Mouse (Mus musculus): Measurements from ENCODE around the gene Tunar. TPM values are rescaled to one million over a fixed set of nuclear protein-coding genes. Genes with fewer than 3 reads are reported as not detected.

Tunar gene
- polyA plus RNA-seq, 1 experiment from 2014 or later: not detected

- no peak overlapping the region for H3K27ac ChIP-seq (replicated peaks in 1 of 2; ENCODE audit: control insufficient read depth in 1 of 2, insufficient read depth in 1 of 2, low read depth in 2 of 2, low read length in 2 of 2)
- WGBS: 52% methylated on average over 5 of the region's 5 CpGs
- ATAC-seq (ENCODE audit: insufficient number of reproducible peaks, insufficient read depth, low FRiP score, low read depth): no peak
- H3K4me3 ChIP-seq (ENCODE audit: control insufficient read depth in 1 of 2, insufficient read depth in 1 of 2, low read depth in 1 of 2, low read length in 2 of 2): no peak overlapping the region
- H3K9me3 ChIP-seq (ENCODE audit: control insufficient read depth, low read length): no peaks in the 10 kb centered on the region
- H3K4me1 ChIP-seq (ENCODE audit: control insufficient read depth in 2 of 2, insufficient read depth in 2 of 2, low read length in 2 of 2): no peaks in the 10 kb centered on the region
- H3K36me3 ChIP-seq (ENCODE audit: control insufficient read depth, insufficient read depth, low read length): no peaks in the 10 kb centered on the region
- H3K9ac ChIP-seq (ENCODE audit: low read length): no peak overlapping the region
- peaks cover 34% of the 10 kb centered on the region for H3K27me3 ChIP-seq (ENCODE audit: control insufficient read depth, insufficient read depth, low read length)
- H3K4me2 ChIP-seq (ENCODE audit: low read length): no peak overlapping the region
Measured at GRCm38 (mm10) chr12:105398172-105398571, 64.5 kb downstream of the Tunar start.

DNA sequence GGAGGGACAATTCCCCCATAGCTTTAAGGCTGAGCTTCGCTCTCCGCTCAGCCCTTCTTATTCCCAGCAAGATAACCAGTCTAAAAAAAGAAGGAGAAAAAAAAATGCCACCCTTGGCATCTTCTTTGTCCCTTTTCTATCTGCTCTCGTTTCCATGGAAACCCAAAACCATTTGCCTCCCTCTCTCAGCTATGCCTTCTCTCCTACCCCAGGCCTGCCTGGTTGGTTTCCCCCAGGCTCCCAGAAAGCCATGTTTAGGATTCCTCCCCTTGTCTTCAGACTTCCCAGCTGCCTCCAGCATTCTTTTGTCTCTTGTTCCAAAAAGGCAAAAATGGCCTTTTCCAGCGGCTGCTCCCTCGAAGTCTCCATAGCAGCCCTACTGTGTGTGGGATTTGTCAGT, 70.1 kb downstream of the Tunar start:
- no peaks in the 10 kb centered on the region for H3K9me3 ChIP-seq (ENCODE audit: control insufficient read depth, low read length)
- WGBS: 73% methylated on average over 5 of the region's 5 CpGs

DNA sequence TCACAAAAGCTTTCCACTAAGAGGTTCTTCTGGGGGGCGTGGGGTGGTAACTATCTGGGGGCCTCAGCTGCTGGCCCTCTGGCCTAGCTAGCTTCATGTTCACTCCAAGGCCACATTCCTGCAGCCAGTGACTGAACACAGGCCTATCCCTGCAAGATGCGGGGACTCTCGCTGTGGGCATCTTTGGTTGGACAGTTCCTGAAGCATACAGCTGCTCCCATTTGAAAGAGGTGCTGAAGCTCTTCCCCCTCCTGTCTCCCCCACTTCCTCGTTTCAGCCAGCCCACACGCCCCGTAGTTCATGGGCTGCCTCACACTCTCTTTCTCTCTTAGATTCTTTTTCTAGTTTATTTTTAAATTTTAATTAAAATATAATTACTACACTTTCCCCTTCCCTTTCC, 72.3 kb downstream of the Tunar start:
- Histone ChIP-seq H3K9ac (ENCODE audit: low read length) (no peak overlapping the region), H3K4me3 (ENCODE audit: control insufficient read depth in 1 of 2, insufficient read depth in 1 of 2, low read depth in 1 of 2, low read length in 2 of 2) (no peak overlapping the region)

More for the DNA sequence above, 70.1 kb downstream of the Tunar start:
- no peak overlapping the region for H3K9ac ChIP-seq (ENCODE audit: low read length)
- no peaks in the 10 kb centered on the region for H3K4me1 ChIP-seq (ENCODE audit: control insufficient read depth in 2 of 2, insufficient read depth in 2 of 2, low read length in 2 of 2)
- H3K36me3 ChIP-seq (ENCODE audit: control insufficient read depth, insufficient read depth, low read length): no peaks in the 10 kb centered on the region
- no peaks in the 10 kb centered on the region for H3K27me3 ChIP-seq (ENCODE audit: control insufficient read depth, insufficient read depth, low read length)
- H3K4me2 ChIP-seq (ENCODE audit: low read length): no peak overlapping the region
- ATAC-seq (ENCODE audit: insufficient number of reproducible peaks, insufficient read depth, low FRiP score, low read depth): no peak
- no peak overlapping the region for H3K27ac ChIP-seq (replicated peaks in 1 of 2; ENCODE audit: control insufficient read depth in 1 of 2, insufficient read depth in 1 of 2, low read depth in 2 of 2, low read length in 2 of 2)
- no peak overlapping the region for H3K4me3 ChIP-seq (ENCODE audit: control insufficient read depth in 1 of 2, insufficient read depth in 1 of 2, low read depth in 1 of 2, low read length in 2 of 2)

DNA sequence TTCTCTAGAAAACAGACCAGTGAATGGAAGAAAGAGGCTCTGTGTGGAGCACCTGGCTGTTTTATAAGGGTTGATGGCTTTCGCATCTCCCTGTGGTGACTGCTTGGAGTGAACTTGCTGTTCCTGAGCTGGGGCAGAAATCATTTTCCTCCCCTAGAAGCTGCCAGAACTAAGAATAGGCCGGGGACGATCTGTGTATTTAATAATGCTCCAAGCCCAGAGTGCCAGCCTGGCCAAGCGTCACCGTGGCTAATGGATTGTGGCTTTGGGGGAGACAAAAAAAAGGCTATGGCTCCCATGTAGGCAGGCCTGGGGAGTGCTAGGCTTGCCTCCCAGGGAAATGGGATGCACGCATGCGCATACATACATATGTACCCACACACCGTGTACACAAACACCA, 80.2 kb downstream of the Tunar start:
- WGBS: 89% methylated on average over 8 of the region's 8 CpGs
- H3K4me3 ChIP-seq (ENCODE audit: control insufficient read depth in 1 of 2, insufficient read depth in 1 of 2, low read depth in 1 of 2, low read length in 2 of 2): no peak overlapping the region
- H3K9me3 ChIP-seq (ENCODE audit: control insufficient read depth, low read length): peaks cover 5% of the 10 kb centered on the region; the same call in 1 of the 2 replicates
- no peak for ATAC-seq (ENCODE audit: insufficient number of reproducible peaks, insufficient read depth, low FRiP score, low read depth)
- no peak overlapping the region for H3K4me2 ChIP-seq (ENCODE audit: low read length)
- no peaks in the 10 kb centered on the region for H3K4me1 ChIP-seq (ENCODE audit: control insufficient read depth in 2 of 2, insufficient read depth in 2 of 2, low read length in 2 of 2)
- H3K27ac ChIP-seq (replicated peaks in 1 of 2; ENCODE audit: control insufficient read depth in 1 of 2, insufficient read depth in 1 of 2, low read depth in 2 of 2, low read length in 2 of 2): no peak overlapping the region
- no peak overlapping the region for H3K9ac ChIP-seq (ENCODE audit: low read length)
- no peaks in the 10 kb centered on the region; the same call in 1 of the 2 replicates for H3K27me3 ChIP-seq (ENCODE audit: control insufficient read depth, insufficient read depth, low read length)
- H3K36me3 ChIP-seq (ENCODE audit: control insufficient read depth, insufficient read depth, low read length): no peaks in the 10 kb centered on the region

More for the DNA sequence above, 72.3 kb downstream of the Tunar start:
- Histone ChIP-seq H3K4me2 (ENCODE audit: low read length) (no peak overlapping the region), H3K36me3 (ENCODE audit: control insufficient read depth, insufficient read depth, low read length) (no peaks in the 10 kb centered on the region), H3K27ac (replicated peaks in 1 of 2; ENCODE audit: control insufficient read depth in 1 of 2, insufficient read depth in 1 of 2, low read depth in 2 of 2, low read length in 2 of 2) (no peak overlapping the region), H3K27me3 (ENCODE audit: control insufficient read depth, insufficient read depth, low read length) (no peaks in the 10 kb centered on the region), H3K9me3 (ENCODE audit: control insufficient read depth, low read length) (peaks cover 3% of the 10 kb centered on the region; the same call in 1 of the 2 replicates), H3K4me1 (ENCODE audit: control insufficient read depth in 2 of 2, insufficient read depth in 2 of 2, low read length in 2 of 2) (no peaks in the 10 kb centered on the region)
- no peak for ATAC-seq (ENCODE audit: insufficient number of reproducible peaks, insufficient read depth, low FRiP score, low read depth)
- WGBS: 49% methylated on average over 6 of the region's 6 CpGs

DNA sequence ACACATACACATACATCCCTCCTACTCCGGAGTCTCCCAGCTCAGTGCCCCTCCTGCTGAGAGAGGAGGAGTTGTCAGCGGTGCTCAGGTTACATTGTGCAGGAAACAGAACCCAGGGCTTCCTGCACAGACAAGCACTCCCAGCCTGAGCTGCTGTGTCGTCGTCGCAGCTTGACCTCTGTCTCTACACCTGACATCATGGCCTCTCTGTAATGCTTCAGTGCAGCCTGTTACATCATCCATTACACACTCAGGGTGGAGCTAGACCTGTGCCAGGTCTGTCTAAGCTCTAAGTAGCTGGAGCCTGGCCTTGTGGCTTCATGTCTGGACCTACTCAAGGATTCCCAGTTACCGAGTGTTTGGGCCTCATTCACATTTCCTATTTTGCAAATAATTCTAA, 86.8 kb downstream of the Tunar start:
- Histone ChIP-seq H3K27me3 (ENCODE audit: control insufficient read depth, insufficient read depth, low read length) (no peaks in the 10 kb centered on the region; the same call in 1 of the 2 replicates), H3K4me3 (ENCODE audit: control insufficient read depth in 1 of 2, insufficient read depth in 1 of 2, low read depth in 1 of 2, low read length in 2 of 2) (no peak overlapping the region), H3K36me3 (ENCODE audit: control insufficient read depth, insufficient read depth, low read length) (no peaks in the 10 kb centered on the region), H3K27ac (replicated peaks in 1 of 2; ENCODE audit: control insufficient read depth in 1 of 2, insufficient read depth in 1 of 2, low read depth in 2 of 2, low read length in 2 of 2) (no peak overlapping the region), H3K9ac (ENCODE audit: low read length) (no peak overlapping the region), H3K9me3 (ENCODE audit: control insufficient read depth, low read length) (no peaks in the 10 kb centered on the region), H3K4me1 (ENCODE audit: control insufficient read depth in 2 of 2, insufficient read depth in 2 of 2, low read length in 2 of 2) (no peaks in the 10 kb centered on the region), H3K4me2 (ENCODE audit: low read length) (no peak overlapping the region)
- WGBS: 41% methylated on average over 6 of the region's 6 CpGs
- ATAC-seq (ENCODE audit: insufficient number of reproducible peaks, insufficient read depth, low FRiP score, low read depth): no peak

- WGBS: 49% methylated on average over 7 of the region's 7 CpGs
- no peak for ATAC-seq (ENCODE audit: insufficient number of reproducible peaks, insufficient read depth, low FRiP score, low read depth)
- Histone ChIP-seq H3K9me3 (ENCODE audit: control insufficient read depth, low read length) (no peaks in the 10 kb centered on the region), H3K4me1 (ENCODE audit: control insufficient read depth in 2 of 2, insufficient read depth in 2 of 2, low read length in 2 of 2) (no peaks in the 10 kb centered on the region), H3K4me2 (ENCODE audit: low read length) (no peak overlapping the region), H3K27me3 (ENCODE audit: control insufficient read depth, insufficient read depth, low read length) (peaks cover 7% of the 10 kb centered on the region; the same call in 1 of the 2 replicates), H3K27ac (replicated peaks in 1 of 2; ENCODE audit: control insufficient read depth in 1 of 2, insufficient read depth in 1 of 2, low read depth in 2 of 2, low read length in 2 of 2) (no peak overlapping the region), H3K36me3 (ENCODE audit: control insufficient read depth, insufficient read depth, low read length) (no peaks in the 10 kb centered on the region), H3K4me3 (ENCODE audit: control insufficient read depth in 1 of 2, insufficient read depth in 1 of 2, low read depth in 1 of 2, low read length in 2 of 2) (no peak overlapping the region), H3K9ac (ENCODE audit: low read length) (no peak overlapping the region)
Measured at GRCm38 (mm10) chr12:105426541-105426940, 92.9 kb downstream of the Tunar start.

DNA sequence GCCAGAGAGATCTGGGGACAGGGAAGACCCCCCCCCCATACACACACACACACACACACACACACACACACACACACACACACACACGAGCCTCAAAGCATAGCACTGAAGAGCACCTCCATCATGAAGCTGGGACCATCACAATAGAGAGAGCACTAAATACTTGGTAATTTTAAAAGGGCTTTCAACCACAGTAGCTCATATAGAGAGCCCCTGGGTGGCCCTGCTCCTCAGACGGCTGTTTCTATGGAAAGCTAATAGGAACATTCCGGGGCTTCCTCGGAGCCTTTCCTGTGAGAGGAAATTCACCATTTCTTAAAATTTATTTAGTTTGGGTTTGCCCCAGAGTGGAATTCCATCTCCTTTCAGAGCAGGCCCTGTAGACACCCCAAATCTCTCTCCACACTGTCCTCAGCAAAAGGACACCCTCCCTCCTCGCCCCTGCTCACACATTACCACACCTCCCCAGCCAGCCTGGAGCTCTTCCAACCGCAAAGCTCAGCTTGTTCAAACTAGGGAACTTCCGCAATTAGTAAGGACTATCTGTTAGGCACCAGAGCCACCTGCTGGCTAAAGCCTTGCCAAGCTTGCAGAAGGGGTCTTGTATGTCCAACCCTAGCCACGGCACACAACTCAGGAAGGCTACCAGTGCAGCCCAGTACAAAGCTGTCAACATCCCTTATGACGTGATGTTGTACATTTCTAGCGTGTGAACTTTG, 93.5 kb downstream of the Tunar start:
- Histone ChIP-seq H3K4me2 (ENCODE audit: low read length) (0 out of 2 replicates have a peak overlapping the region, but pooled peaks have one; percentile 31), H3K27me3 (ENCODE audit: control insufficient read depth, insufficient read depth, low read length) (peaks cover 7% of the 10 kb centered on the region; the same call in 1 of the 2 replicates), H3K9ac (ENCODE audit: low read length) (no peak overlapping the region), H3K4me1 (ENCODE audit: control insufficient read depth in 2 of 2, insufficient read depth in 2 of 2, low read length in 2 of 2) (no peaks in the 10 kb centered on the region), H3K36me3 (ENCODE audit: control insufficient read depth, insufficient read depth, low read length) (no peaks in the 10 kb centered on the region), H3K4me3 (ENCODE audit: control insufficient read depth in 1 of 2, insufficient read depth in 1 of 2, low read depth in 1 of 2, low read length in 2 of 2) (no peak overlapping the region), H3K27ac (replicated peaks in 1 of 2; ENCODE audit: control insufficient read depth in 1 of 2, insufficient read depth in 1 of 2, low read depth in 2 of 2, low read length in 2 of 2) (no peak overlapping the region), H3K9me3 (ENCODE audit: control insufficient read depth, low read length) (no peaks in the 10 kb centered on the region)
- ATAC-seq (ENCODE audit: insufficient number of reproducible peaks, insufficient read depth, low FRiP score, low read depth): 0 out of 2 replicates have a peak, but pooled peaks have one; percentile 35
- WGBS: 21% methylated on average over 10 of the region's 10 CpGs

GRCm38 (mm10) chr12:105431872-105432271, 98.2 kb downstream of the Tunar start:
- Histone ChIP-seq H3K4me3 (ENCODE audit: control insufficient read depth in 1 of 2, insufficient read depth in 1 of 2, low read depth in 1 of 2, low read length in 2 of 2) (no peak overlapping the region), H3K27ac (replicated peaks in 1 of 2; ENCODE audit: control insufficient read depth in 1 of 2, insufficient read depth in 1 of 2, low read depth in 2 of 2, low read length in 2 of 2) (no peak overlapping the region), H3K36me3 (ENCODE audit: control insufficient read depth, insufficient read depth, low read length) (no peaks in the 10 kb centered on the region), H3K4me1 (ENCODE audit: control insufficient read depth in 2 of 2, insufficient read depth in 2 of 2, low read length in 2 of 2) (no peaks in the 10 kb centered on the region), H3K9ac (ENCODE audit: low read length) (no peak overlapping the region), H3K9me3 (ENCODE audit: control insufficient read depth, low read length) (no peaks in the 10 kb centered on the region), H3K27me3 (ENCODE audit: control insufficient read depth, insufficient read depth, low read length) (peaks cover 1% of the 10 kb centered on the region), H3K4me2 (ENCODE audit: low read length) (no peak overlapping the region)
- no peak for ATAC-seq (ENCODE audit: insufficient number of reproducible peaks, insufficient read depth, low FRiP score, low read depth)
- WGBS: 48% methylated on average over 3 of the region's 3 CpGs

Measured in heart, embryonic 14.5 days (tissue).